Comparison of ENCODE assay signal across 7 mouse cellular contexts in the genomic region with DNA sequence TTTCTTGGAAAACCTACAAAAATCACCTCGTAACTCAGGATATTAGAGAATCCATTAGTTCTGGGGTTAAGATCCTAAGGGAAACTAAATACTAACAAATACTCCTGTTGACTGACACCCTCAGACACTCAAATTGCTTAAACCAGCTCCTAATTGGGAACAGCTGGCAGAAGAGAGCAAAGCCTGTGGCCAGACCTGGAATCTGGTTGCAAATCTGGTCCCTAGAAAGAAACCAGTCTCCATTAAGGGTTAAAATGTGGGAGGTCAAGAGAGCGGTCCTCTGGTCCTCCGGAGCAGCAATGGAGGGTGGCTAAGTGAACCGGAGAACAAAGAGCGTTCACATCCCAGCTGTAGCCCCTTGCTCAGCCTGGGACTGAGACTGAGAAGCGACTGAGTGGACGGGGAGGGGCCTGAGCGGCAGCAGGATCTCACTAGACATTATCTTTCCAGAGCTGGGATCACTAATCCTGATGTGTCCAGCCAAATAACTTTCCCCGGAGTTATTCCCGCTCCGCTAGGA. TPM values are rescaled to one million over a fixed set of nuclear protein-coding genes. Genes with fewer than 3 reads are reported as not detected.
DNase-seq lines count a peak whose midpoint lies in the region; ATAC-seq and TF ChIP-seq lines count a peak whose summit lies in the region.

No protein-coding gene starts in this region.

- ATAC-seq in lung, embryonic 14.5 days (ENCODE audit: insufficient read depth), result peak; percentile 53; the same call in 1 of the 2 replicates
- ATAC-seq in limb, embryonic 11.5 days (ENCODE audit: insufficient number of reproducible peaks, low FRiP score, low TSS enrichment, low read depth), result peak; percentile 82
- ATAC-seq in stomach, postnatal 0 days (ENCODE audit: low FRiP score, low TSS enrichment), result no peak; the same call in 1 of the 2 replicates
- no peak for ATAC-seq in inflammation-experienced regulatory T-cells, adult 6 months

- peaks cover 9% of the 10 kb centered on the region for H3K4me1 ChIP-seq in lung, embryonic 14.5 days (ENCODE audit: insufficient read depth)
- H3K4me1 ChIP-seq in embryonic fibroblast, embryonic 13.5 days (ENCODE audit: control insufficient read depth, insufficient read depth, low read length), result peaks cover 20% of the 10 kb centered on the region
- H3K4me1 ChIP-seq in limb, embryonic 11.5 days (ENCODE audit: control insufficient read depth, insufficient read depth, low read length), result peaks cover 41% of the 10 kb centered on the region
- H3K4me1 ChIP-seq in stomach, postnatal 0 days (replicated peaks; ENCODE audit: control insufficient read depth, insufficient read depth), result no peaks in the 10 kb centered on the region

- no peak overlapping the region for H3K27ac ChIP-seq in lung, embryonic 14.5 days (ENCODE audit: low read depth)
- H3K27ac ChIP-seq in embryonic fibroblast, embryonic 13.5 days (ENCODE audit: insufficient read depth, low read length), result peak overlapping the region; percentile 5; the same call in 1 of the 2 replicates
- peak overlapping the region; percentile 96 for H3K27ac ChIP-seq in limb, embryonic 11.5 days (replicated peaks; ENCODE audit: low read depth, low read length)
- no peak overlapping the region for H3K27ac ChIP-seq in stomach, postnatal 0 days (replicated peaks)

- no peak for TF ChIP-seq POLR2A in embryonic fibroblast, embryonic 13.5 days (IDR thresholded peaks at IDR 0.05; ENCODE audit: low read depth, low read length)

- TF ChIP-seq EP300 in stomach, postnatal 0 days (optimal IDR thresholded peaks at IDR 0.05), result no peak

- no peaks in the 10 kb centered on the region for H3K36me3 ChIP-seq in lung, embryonic 14.5 days (ENCODE audit: insufficient read depth)
- no peaks in the 10 kb centered on the region for H3K36me3 ChIP-seq in limb, embryonic 11.5 days (ENCODE audit: control insufficient read depth, insufficient read depth, low read length)
- H3K36me3 ChIP-seq in stomach, postnatal 0 days (ENCODE audit: control insufficient read depth, insufficient read depth, low read length), result no peaks in the 10 kb centered on the region

- no peaks in the 10 kb centered on the region for H3K9me3 ChIP-seq in lung, embryonic 14.5 days (ENCODE audit: low read depth, low read length)
- no peaks in the 10 kb centered on the region for H3K9me3 ChIP-seq in limb, embryonic 11.5 days (ENCODE audit: control insufficient read depth, low read length)
- no peaks in the 10 kb centered on the region for H3K9me3 ChIP-seq in stomach, postnatal 0 days (ENCODE audit: control insufficient read depth, low read length)

- no peak overlapping the region for H3K4me3 ChIP-seq in lung, embryonic 14.5 days (ENCODE audit: low read depth, low read length)
- H3K4me3 ChIP-seq in embryonic fibroblast, embryonic 13.5 days (ENCODE audit: insufficient read depth, low read length), result no peak overlapping the region
- no peak overlapping the region for H3K4me3 ChIP-seq in limb, embryonic 11.5 days (ENCODE audit: low read depth, low read length)
- no peak overlapping the region for H3K4me3 ChIP-seq in stomach, postnatal 0 days (ENCODE audit: low read depth, low read length)

- no peak overlapping the region; the same call in 1 of the 2 replicates for H3K9ac ChIP-seq in lung, embryonic 14.5 days
- peak overlapping the region; percentile 41; the same call in 1 of the 2 replicates for H3K9ac ChIP-seq in limb, embryonic 11.5 days (ENCODE audit: low read length)
- no peak overlapping the region for H3K9ac ChIP-seq in stomach, postnatal 0 days (ENCODE audit: low read length)

- 13% methylated on average over 11 of the region's 11 CpGs for WGBS in lung, embryonic 14.5 days
- 8% methylated on average over 11 of the region's 11 CpGs for WGBS in limb, embryonic 11.5 days
- 40% methylated on average over 11 of the region's 11 CpGs for WGBS in stomach, postnatal 0 days

- DNase-seq in lung, embryonic 14.5 days, result peak; percentile 55
- no peak for DNase-seq in lung, postnatal 25 days (ENCODE audit: low spot score)
- peak; percentile 80 for DNase-seq in limb, embryonic 11.5 days (ENCODE audit: low spot score)
- no peak for DNase-seq in stomach, postnatal 0 days (ENCODE audit: low spot score)
- DNase-seq in cerebellum, postnatal 4 days (ENCODE audit: low spot score in 2 of 2), result no peak

- TF ChIP-seq CTCF in lung, embryonic 14.5 days (IDR thresholded peaks at IDR 0.05; ENCODE audit: low read depth), result no peak
- no peak for TF ChIP-seq CTCF in embryonic fibroblast, embryonic 13.5 days (IDR thresholded peaks at IDR 0.05; ENCODE audit: borderline replicate concordance, insufficient read depth, low read length)
- TF ChIP-seq CTCF in stomach, postnatal 0 days (IDR thresholded peaks at IDR 0.05; ENCODE audit: low read depth), result no peak

- H3K27me3 ChIP-seq in lung, embryonic 14.5 days (ENCODE audit: insufficient read depth, low read length), result no peaks in the 10 kb centered on the region
- no peaks in the 10 kb centered on the region for H3K27me3 ChIP-seq in limb, embryonic 11.5 days (ENCODE audit: control insufficient read depth, insufficient read depth, low read length)
- no peaks in the 10 kb centered on the region for H3K27me3 ChIP-seq in stomach, postnatal 0 days (ENCODE audit: control insufficient read depth, insufficient read depth, low read length)

- peak overlapping the region; percentile 35; the same call in 1 of the 2 replicates for H3K4me2 ChIP-seq in lung, embryonic 14.5 days
- H3K4me2 ChIP-seq in limb, embryonic 11.5 days (ENCODE audit: low read depth, severe bottlenecking), result peak overlapping the region; percentile 8; the same call in 1 of the 2 replicates
- peak overlapping the region; percentile 38; the same call in 1 of the 2 replicates for H3K4me2 ChIP-seq in stomach, postnatal 0 days (replicated peaks; ENCODE audit: low read depth)

RNA-seq across cellular contexts. Expression of a gene that starts 51.4 kb away (rescaled TPM):
- polyA plus RNA-seq in lung, embryonic 14.5 days (2014; fragmentation: Nextera tagmentation; extraction: Ambion mirVana), result 7.5 and 7.9 TPM in 2 replicates
- polyA plus RNA-seq in embryonic fibroblast, embryonic 13.5 days (2011; ENCODE audit: insufficient read length, low read depth, missing spikeins), result 63.0 and 70.5 TPM in 2 replicates
- 6.4 and 6.6 TPM in 2 replicates for polyA plus RNA-seq in limb, embryonic 11.5 days (2014; fragmentation: Nextera tagmentation; extraction: Ambion mirVana)
- 5.3 and 5.8 TPM in 2 replicates for polyA plus RNA-seq in stomach, postnatal 0 days (2015; fragmentation: Nextera tagmentation; extraction: Ambion mirVana)
- 1 to 10 TPM in 2 of 3 experiments, under 1 TPM in 1; 0.55 to 2.4 (median 1.0) TPM for polyA plus RNA-seq in inflammation-experienced regulatory T-cells, adult 6 months (2017; shearing (Covaris generic))

Comparison
In these comparisons a context has a peak if more than half of its experiments do, and no peak if none do; other contexts are left out.
1. DNase-seq: peak in lung, embryonic 14.5 days (single experiment) and limb, embryonic 11.5 days (single experiment); none in lung, postnatal 25 days (single experiment), stomach, postnatal 0 days (single experiment) and cerebellum, postnatal 4 days (0 of 2).
2. ATAC-seq: peak in lung, embryonic 14.5 days (single experiment) and limb, embryonic 11.5 days (single experiment); none in stomach, postnatal 0 days (single experiment) and inflammation-experienced regulatory T-cells, adult 6 months (single experiment).
3. H3K27ac ChIP-seq: peak in embryonic fibroblast, embryonic 13.5 days (single experiment) and limb, embryonic 11.5 days (single experiment); none in lung, embryonic 14.5 days (single experiment) and stomach, postnatal 0 days (single experiment).
4. Peak in every context shown above with its lines, with median percentiles within 50 percentile points of each other: H3K4me2 ChIP-seq.